Mouse (Mus musculus): ENCODE data around the gene Skor1. TPM values are rescaled to one million over a fixed set of nuclear protein-coding genes. Genes with fewer than 3 reads are reported as not detected.

The Skor1 gene
- total and polyA plus RNA-seq, 2 experiments from 2014 or later = not detected

DNA sequence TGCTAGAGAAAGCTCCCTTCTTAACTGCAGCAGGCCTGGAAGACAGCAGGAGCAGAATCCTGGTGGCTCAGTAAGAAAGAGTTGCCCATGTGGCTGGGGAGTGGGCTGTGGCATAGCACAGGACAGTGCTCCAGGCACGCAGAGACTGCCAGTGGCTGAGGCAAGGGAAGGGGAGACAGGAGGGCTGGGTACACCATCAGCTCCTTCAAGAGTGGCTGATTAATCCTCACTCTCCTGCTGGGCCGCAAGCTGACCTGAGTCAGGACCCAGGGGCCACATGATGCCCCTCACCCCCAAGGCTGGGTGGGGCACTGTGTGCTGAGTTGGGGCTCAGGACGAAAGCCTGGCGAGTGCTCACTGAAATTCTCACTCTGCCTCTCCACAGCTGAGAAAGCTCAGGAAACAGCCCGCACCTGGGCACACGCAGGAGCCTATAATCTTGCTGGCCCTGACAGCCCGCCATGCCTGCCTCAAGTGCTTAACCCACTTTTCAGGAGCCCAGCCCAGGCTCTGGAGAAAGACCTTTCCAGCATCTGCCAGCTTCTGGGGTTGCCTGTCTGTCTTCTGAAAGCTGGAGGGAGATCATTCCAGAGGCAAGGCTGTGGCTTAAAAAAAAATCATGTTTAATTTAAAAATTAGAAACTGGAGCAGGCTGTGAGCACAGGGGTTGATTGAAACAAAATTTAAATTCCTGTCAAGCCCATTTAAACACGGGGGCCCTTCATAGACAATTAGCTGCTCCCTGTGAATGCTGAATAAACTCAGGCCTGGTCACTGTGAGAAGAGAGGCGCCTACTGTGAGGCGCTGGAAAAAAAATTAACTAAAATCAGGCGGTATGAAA, 32.8 kb upstream of the Skor1 start:
- Histone ChIP-seq H3K27ac (ENCODE audit: low read depth) (no peak overlapping the region), H3K4me1 (ENCODE audit: control insufficient read depth, insufficient read depth) (no peaks in the 10 kb centered on the region), H3K4me2 (ENCODE audit: low read depth, low read length) (no peak overlapping the region), H3K9me3 (replicated peaks; ENCODE audit: control insufficient read depth, low read length) (no peaks in the 10 kb centered on the region), H3K36me3 (replicated peaks; ENCODE audit: control insufficient read depth, insufficient read depth, low read length) (peaks cover 6% of the 10 kb centered on the region; the same call in 1 of the 2 replicates), H3K4me3 (ENCODE audit: low read depth, low read length) (no peak overlapping the region), H3K27me3 (ENCODE audit: control insufficient read depth, insufficient read depth, low read length) (no peaks in the 10 kb centered on the region), H3K9ac (replicated peaks; ENCODE audit: low read depth, low read length) (no peak overlapping the region)
- no peak for DNase-seq (ENCODE audit: low spot score)
- TF ChIP-seq CTCF (IDR thresholded peaks at IDR 0.05; ENCODE audit: low read depth) = no peak
- no peak for TF ChIP-seq EP300 (IDR thresholded peaks at IDR 0.05; ENCODE audit: low read depth)
- no peak for ATAC-seq (ENCODE audit: insufficient read depth, low read depth)
- 83% methylated on average over 11 of the region's 11 CpGs for WGBS

DNA sequence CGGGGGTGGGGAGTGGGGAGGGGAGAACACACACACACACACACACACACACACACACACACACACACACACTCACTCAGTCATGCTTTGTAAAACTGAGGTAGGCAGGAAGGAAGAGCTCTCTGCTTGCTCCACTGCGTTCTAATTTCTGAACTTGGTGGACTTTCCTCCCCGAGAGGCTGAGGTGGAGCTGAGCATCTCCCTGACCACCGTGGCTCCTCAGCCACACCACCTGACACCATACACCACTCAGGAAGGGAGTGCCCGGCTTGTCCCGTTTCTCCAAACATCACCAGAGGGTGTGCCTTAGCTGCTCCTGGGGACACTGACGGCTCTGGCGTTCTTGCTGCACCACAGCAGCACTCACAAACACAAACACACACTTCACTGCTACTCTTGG, 29.5 kb upstream of the Skor1 start:
- no peak for ATAC-seq (ENCODE audit: insufficient read depth, low read depth)

DNA sequence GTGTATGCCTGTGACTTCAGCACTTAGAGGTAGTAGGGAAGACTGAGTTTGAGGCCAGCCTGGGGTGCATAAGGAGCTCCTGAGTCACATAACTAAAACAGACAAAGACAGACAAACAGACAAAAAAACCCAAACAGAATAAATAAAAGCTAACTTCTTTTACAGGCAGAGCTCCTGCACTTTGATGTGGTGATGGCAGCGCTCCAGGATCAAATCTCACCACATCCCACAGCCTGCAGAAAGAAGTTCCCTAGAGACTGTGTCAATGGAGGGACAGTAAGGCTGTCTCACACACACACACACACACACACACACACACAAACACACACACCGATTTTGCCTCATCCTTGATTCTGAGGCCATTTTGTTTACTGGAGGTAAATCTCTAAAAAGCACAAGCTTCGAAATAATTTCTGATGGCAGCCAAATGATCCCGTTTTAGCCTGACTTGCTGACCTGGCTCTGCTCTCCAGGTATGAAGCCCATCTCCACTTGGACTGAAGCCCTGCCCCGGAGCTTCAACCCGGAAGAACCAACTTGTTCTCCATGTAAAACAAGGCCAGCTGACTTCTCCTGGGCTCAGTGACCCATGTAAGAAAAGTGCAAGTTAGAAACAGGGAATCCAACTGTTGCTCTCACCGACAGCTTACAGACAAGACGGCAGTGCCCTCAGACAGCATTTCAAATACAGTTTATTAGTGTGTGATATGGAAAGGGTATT, 25.4 kb upstream of the Skor1 start:
- TF ChIP-seq EP300 (IDR thresholded peaks at IDR 0.05; ENCODE audit: low read depth) (no peak), CTCF (IDR thresholded peaks at IDR 0.05; ENCODE audit: low read depth) (no peak)
- H3K4me1 ChIP-seq (ENCODE audit: control insufficient read depth, insufficient read depth) = no peaks in the 10 kb centered on the region
- no peak for DNase-seq (ENCODE audit: low spot score)
- H3K4me3 ChIP-seq (ENCODE audit: low read depth, low read length) = no peak overlapping the region
- no peak overlapping the region for H3K4me2 ChIP-seq (ENCODE audit: low read depth, low read length)
- 86% methylated on average over 8 of the region's 8 CpGs for WGBS
- no peak overlapping the region for H3K27ac ChIP-seq (ENCODE audit: low read depth)
- no peak for ATAC-seq (ENCODE audit: insufficient read depth, low read depth)
- no peaks in the 10 kb centered on the region for H3K9me3 ChIP-seq (replicated peaks; ENCODE audit: control insufficient read depth, low read length)
- peaks cover 8% of the 10 kb centered on the region; the same call in 1 of the 2 replicates for H3K36me3 ChIP-seq (replicated peaks; ENCODE audit: control insufficient read depth, insufficient read depth, low read length)
- no peak overlapping the region for H3K9ac ChIP-seq (replicated peaks; ENCODE audit: low read depth, low read length)
- H3K27me3 ChIP-seq (ENCODE audit: control insufficient read depth, insufficient read depth, low read length) = no peaks in the 10 kb centered on the region

More for the DNA sequence above, 29.5 kb upstream of the Skor1 start:
- H3K27ac ChIP-seq (ENCODE audit: low read depth) = no peak overlapping the region
- WGBS = 76% methylated on average over 8 of the region's 8 CpGs
- H3K4me1 ChIP-seq (ENCODE audit: control insufficient read depth, insufficient read depth) = no peaks in the 10 kb centered on the region
- no peak overlapping the region for H3K4me2 ChIP-seq (ENCODE audit: low read depth, low read length)
- no peaks in the 10 kb centered on the region; the same call in 1 of the 2 replicates for H3K36me3 ChIP-seq (replicated peaks; ENCODE audit: control insufficient read depth, insufficient read depth, low read length)
- DNase-seq (ENCODE audit: low spot score) = no peak
- no peaks in the 10 kb centered on the region for H3K9me3 ChIP-seq (replicated peaks; ENCODE audit: control insufficient read depth, low read length)
- no peaks in the 10 kb centered on the region for H3K27me3 ChIP-seq (ENCODE audit: control insufficient read depth, insufficient read depth, low read length)
- H3K4me3 ChIP-seq (ENCODE audit: low read depth, low read length) = no peak overlapping the region
- no peak for TF ChIP-seq CTCF (IDR thresholded peaks at IDR 0.05; ENCODE audit: low read depth)
- TF ChIP-seq EP300 (IDR thresholded peaks at IDR 0.05; ENCODE audit: low read depth) = no peak
- no peak overlapping the region for H3K9ac ChIP-seq (replicated peaks; ENCODE audit: low read depth, low read length)

DNA sequence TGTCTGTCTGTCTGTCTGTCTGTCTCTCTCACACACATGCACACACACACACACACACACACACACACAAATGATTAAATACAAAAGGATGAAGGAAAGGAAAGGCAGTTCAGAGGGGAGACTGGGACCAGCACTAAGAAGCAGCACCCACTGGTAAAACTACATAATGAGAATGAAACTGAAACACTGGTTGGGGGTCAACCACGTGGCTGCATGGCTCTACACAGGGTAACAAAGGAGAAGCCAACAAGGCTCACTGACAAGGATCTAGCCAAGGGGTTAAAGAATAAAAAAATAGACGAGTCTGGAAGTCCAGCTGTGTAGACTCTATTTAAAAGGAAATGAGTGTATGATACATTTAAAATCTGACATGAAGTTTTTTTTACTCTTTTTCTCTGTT, 23.2 kb upstream of the Skor1 start:
- TF ChIP-seq CTCF (IDR thresholded peaks at IDR 0.05; ENCODE audit: low read depth) (no peak), EP300 (IDR thresholded peaks at IDR 0.05; ENCODE audit: low read depth) (no peak)
- Histone ChIP-seq H3K4me2 (ENCODE audit: low read depth, low read length) (no peak overlapping the region), H3K4me3 (ENCODE audit: low read depth, low read length) (no peak overlapping the region), H3K27ac (ENCODE audit: low read depth) (no peak overlapping the region), H3K9ac (replicated peaks; ENCODE audit: low read depth, low read length) (no peak overlapping the region), H3K9me3 (replicated peaks; ENCODE audit: control insufficient read depth, low read length) (no peaks in the 10 kb centered on the region), H3K27me3 (ENCODE audit: control insufficient read depth, insufficient read depth, low read length) (no peaks in the 10 kb centered on the region), H3K4me1 (ENCODE audit: control insufficient read depth, insufficient read depth) (no peaks in the 10 kb centered on the region), H3K36me3 (replicated peaks; ENCODE audit: control insufficient read depth, insufficient read depth, low read length) (peaks cover 8% of the 10 kb centered on the region; the same call in 1 of the 2 replicates)
- 57% methylated on average over 2 of the region's 2 CpGs for WGBS
- no peak for ATAC-seq (ENCODE audit: insufficient read depth, low read depth)
- no peak for DNase-seq (ENCODE audit: low spot score)

DNA sequence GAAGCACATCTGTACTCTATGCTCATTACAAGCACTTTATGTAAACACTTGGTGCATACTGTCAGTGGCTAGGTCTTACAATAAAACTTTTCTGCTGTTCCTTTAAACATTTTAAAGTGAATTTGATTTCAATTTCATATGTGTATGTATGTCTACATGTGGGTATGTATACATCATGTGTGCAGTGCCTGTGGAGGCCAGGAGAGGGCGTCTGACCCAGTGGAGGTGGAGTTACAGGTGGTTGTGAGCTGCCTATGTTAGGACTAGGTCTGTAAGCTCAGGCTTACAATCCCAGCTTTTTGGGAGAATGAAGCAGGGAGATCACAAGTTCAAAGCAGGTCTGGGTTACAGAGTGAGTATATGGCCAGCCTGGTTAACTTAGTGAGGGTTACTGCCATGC, 20.4 kb upstream of the Skor1 start:
- no peaks in the 10 kb centered on the region for H3K4me1 ChIP-seq (ENCODE audit: control insufficient read depth, insufficient read depth)
- no peak for TF ChIP-seq CTCF (IDR thresholded peaks at IDR 0.05; ENCODE audit: low read depth)
- no peak for TF ChIP-seq EP300 (IDR thresholded peaks at IDR 0.05; ENCODE audit: low read depth)
- no peak overlapping the region for H3K27ac ChIP-seq (ENCODE audit: low read depth)
- peaks cover 8% of the 10 kb centered on the region; the same call in 1 of the 2 replicates for H3K36me3 ChIP-seq (replicated peaks; ENCODE audit: control insufficient read depth, insufficient read depth, low read length)
- DNase-seq (ENCODE audit: low spot score) = no peak
- H3K9ac ChIP-seq (replicated peaks; ENCODE audit: low read depth, low read length) = no peak overlapping the region
- H3K4me3 ChIP-seq (ENCODE audit: low read depth, low read length) = no peak overlapping the region
- no peaks in the 10 kb centered on the region for H3K9me3 ChIP-seq (replicated peaks; ENCODE audit: control insufficient read depth, low read length)
- no peaks in the 10 kb centered on the region for H3K27me3 ChIP-seq (ENCODE audit: control insufficient read depth, insufficient read depth, low read length)
- H3K4me2 ChIP-seq (ENCODE audit: low read depth, low read length) = no peak overlapping the region
- no peak for ATAC-seq (ENCODE audit: insufficient read depth, low read depth)
- 76% methylated on average over 1 of the region's 1 CpGs for WGBS
